Mouse (Mus musculus) neural tube, embryonic 11.5 days (tissue): ENCODE data around the gene Cipc. TPM values are rescaled to one million over a fixed set of nuclear protein-coding genes. Genes with fewer than 3 reads are reported as not detected.
A peak's percentile ranks its signal among the peaks of the same experiment; 100 is the strongest.

Experiments
- ATAC-seq: fragments of 200-750 bp; cut with Nextera tagmentation; 2 replicates; pipeline ENCODE4 v1.8.0; 2017; ENCODE audit warnings: moderate number of reproducible peaks, mild to moderate bottlenecking, moderate TSS enrichment, moderate library complexity; ENCODE audit not compliant: insufficient read depth, low FRiP score, low TSS enrichment
- DNase-seq: peaks from one replicate; pipeline ENCODE4 v3.0.0-alpha.2; 2015; ENCODE audit warnings: low spot score
- H3K27ac ChIP-seq: fragments of 300-500 bp; sonication (generic); 2 replicates; pipeline ENCODE4 v1.5.1; 2014; ENCODE audit warnings: low read depth, mild to moderate bottlenecking, low read length
- H3K27me3 ChIP-seq: fragments of 300-500 bp; sonication (generic); 2 replicates; pipeline ENCODE4 v1.6.1; 2014; ENCODE audit warnings: mild to moderate bottlenecking, low read length, mixed read lengths; ENCODE audit not compliant: control insufficient read depth, insufficient read depth
- H3K36me3 ChIP-seq: fragments of 300-500 bp; sonication (generic); 2 replicates; pipeline ENCODE4 v1.6.1; 2014; ENCODE audit warnings: mild to moderate bottlenecking, low read length, moderate library complexity, mixed read lengths; ENCODE audit not compliant: control insufficient read depth, insufficient read depth
- H3K4me1 ChIP-seq: fragments of 300-500 bp; sonication (generic); 2 replicates; pipeline ENCODE4 v1.6.1; 2014; ENCODE audit warnings: low read length, mixed read lengths; ENCODE audit not compliant: control insufficient read depth, insufficient read depth
- H3K4me2 ChIP-seq: fragments of 300-500 bp; sonication (generic); 2 replicates; pipeline ENCODE4 v1.6.1; 2014; ENCODE audit warnings: low read depth, mild to moderate bottlenecking, moderate library complexity
- H3K4me3 ChIP-seq: fragments of 300-500 bp; sonication (generic); 2 replicates; pipeline ENCODE4 v1.5.1; 2014; ENCODE audit warnings: low read depth, low read length
- H3K9ac ChIP-seq: fragments of 300-500 bp; sonication (generic); 2 replicates; pipeline ENCODE4 v1.6.1; 2014; ENCODE audit warnings: mild to moderate bottlenecking, low read length
- H3K9me3 ChIP-seq: fragments of 300-500 bp; sonication (generic); 2 replicates; pipeline ENCODE4 v1.6.1; 2016; ENCODE audit warnings: low read length; ENCODE audit not compliant: control insufficient read depth
- WGBS: fragments of 180-500 bp; shearing (Covaris S2); extraction: QIAGEN DNeasy Blood & Tissue Kit; methylation state at CpG from one replicate; pipeline ENCODE4 v1.1.7; 2014; 5-methylcytosine and 5-hydroxymethylcytosine counted together
- polyA plus RNA-seq: library from polyadenylated mRNA; unstranded; fragments of >200 nt; fragmentation: Nextera tagmentation; extraction: Ambion mirVana; gene quantifications from 2 replicates; pipeline ENCODE4 v1.2.1, GENCODE M21; 2014

The Cipc gene
- polyA plus RNA-seq, 1 experiment from 2014 or later: 40.1 TPM

DNA sequence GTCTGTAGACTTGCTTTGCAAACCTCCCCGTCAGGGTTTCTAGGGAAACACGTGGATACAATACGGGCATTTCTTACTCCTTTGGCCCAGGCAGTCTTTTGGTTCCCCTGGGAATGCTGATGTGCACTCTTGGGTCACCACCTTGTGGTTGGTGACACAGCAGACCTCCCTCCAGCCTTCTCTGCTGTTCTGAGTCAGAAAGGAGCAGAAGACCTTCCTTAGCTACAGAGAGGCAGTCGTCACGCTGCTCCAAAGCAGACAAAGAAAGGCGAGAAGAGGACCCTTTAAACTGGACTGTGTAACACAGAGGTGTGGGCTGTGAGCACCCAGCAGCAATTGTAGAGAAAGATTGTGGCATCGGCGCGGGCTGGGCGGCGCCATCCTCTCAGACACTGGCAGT is 5.7 kb upstream of the Cipc start:
- Histone ChIP-seq H3K27me3 (no peaks in the 10 kb centered on the region), H3K9ac (peak overlapping the region; percentile 20), H3K4me2 (no peak overlapping the region), H3K27ac (0 out of 2 replicates have a peak overlapping the region, but pooled peaks have one; percentile 23), H3K4me1 (peaks cover 17% of the 10 kb centered on the region), H3K36me3 (no peaks in the 10 kb centered on the region), H3K4me3 (no peak overlapping the region), H3K9me3 (no peaks in the 10 kb centered on the region)
- 38% methylated on average over 11 of the region's 11 CpGs for WGBS
- ATAC-seq: peak; percentile 29; the same call in 1 of the 2 replicates
- peak; percentile 37 for DNase-seq

DNA sequence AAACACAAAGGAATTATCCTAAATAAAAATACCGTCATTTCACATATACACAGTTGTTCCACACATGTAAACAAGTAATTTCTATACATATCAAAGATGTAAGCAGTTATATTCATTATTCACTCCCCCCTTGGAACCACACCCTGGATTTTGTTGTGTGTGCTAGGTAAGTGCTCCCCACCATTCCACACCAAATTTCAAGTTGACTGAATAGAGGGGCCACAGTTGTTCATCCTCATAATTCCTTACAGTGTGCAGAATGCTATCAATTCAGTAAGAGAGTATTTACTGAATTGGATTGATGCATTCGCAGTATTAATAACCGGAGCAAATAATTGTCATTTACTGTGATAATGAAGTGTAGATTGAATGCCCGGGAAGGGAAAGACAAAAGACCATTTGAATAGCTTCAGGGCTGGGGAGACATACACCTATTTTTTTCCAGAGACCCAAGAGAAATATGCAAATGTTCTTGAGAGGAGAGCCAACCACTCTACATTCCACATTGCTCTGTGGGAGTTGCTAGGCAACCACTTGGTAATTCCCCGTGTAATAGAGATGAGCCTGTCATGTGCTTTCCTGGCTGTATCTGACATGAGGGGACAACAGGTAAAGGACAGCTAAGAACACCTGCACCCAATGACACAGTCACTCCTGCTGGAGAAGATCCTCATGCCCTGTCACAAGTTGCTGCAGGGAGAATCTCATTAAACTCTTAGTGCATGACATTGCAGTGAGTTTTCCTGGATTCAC is 4.9 kb upstream of the Cipc start:
- Histone ChIP-seq H3K4me1 (peaks cover 17% of the 10 kb centered on the region), H3K9ac (no peak overlapping the region), H3K27me3 (no peaks in the 10 kb centered on the region), H3K27ac (peak overlapping the region; percentile 54; the same call in 1 of the 2 replicates), H3K4me2 (peak overlapping the region; percentile 19; the same call in 1 of the 2 replicates), H3K36me3 (no peaks in the 10 kb centered on the region), H3K9me3 (no peaks in the 10 kb centered on the region), H3K4me3 (no peak overlapping the region)
- peak; percentile 58; the same call in 1 of the 2 replicates for ATAC-seq
- WGBS: 39% methylated on average over 5 of the region's 5 CpGs
- peak; percentile 69 for DNase-seq

GRCm38 (mm10) chr12:86943421-86943820 is 3.4 kb upstream of the Cipc start:
- ATAC-seq: no peak
- H3K4me1 ChIP-seq: peaks cover 22% of the 10 kb centered on the region

GRCm38 (mm10) chr12:86945126-86945525 is 1.7 kb upstream of the Cipc start:
- WGBS: 7% methylated on average over 4 of the region's 4 CpGs
- H3K4me3 ChIP-seq: no peak overlapping the region
- H3K9ac ChIP-seq: no peak overlapping the region
- ATAC-seq (no peak), DNase-seq (peak; percentile 73)
- H3K27me3 ChIP-seq: no peaks in the 10 kb centered on the region
- peaks cover 22% of the 10 kb centered on the region for H3K4me1 ChIP-seq
- H3K9me3 ChIP-seq: no peaks in the 10 kb centered on the region
- H3K4me2 ChIP-seq: no peak overlapping the region
- H3K27ac ChIP-seq: no peak overlapping the region
- no peaks in the 10 kb centered on the region for H3K36me3 ChIP-seq

More at GRCm38 (mm10) chr12:86943421-86943820, 3.4 kb upstream of the Cipc start:
- Histone ChIP-seq H3K4me2 (no peak overlapping the region), H3K4me3 (no peak overlapping the region), H3K27ac (no peak overlapping the region), H3K27me3 (no peaks in the 10 kb centered on the region), H3K36me3 (no peaks in the 10 kb centered on the region), H3K9me3 (no peaks in the 10 kb centered on the region), H3K9ac (no peak overlapping the region)
- WGBS: 95% methylated on average over 8 of the region's 8 CpGs
- DNase-seq: no peak

GRCm38 (mm10) chr12:86946301-86946781 is 502 bp upstream of the Cipc start:
- ATAC-seq (no peak), DNase-seq (no peak)
- Histone ChIP-seq H3K4me3 (peak overlapping the region; percentile 66), H3K27me3 (no peaks in the 10 kb centered on the region), H3K9me3 (no peaks in the 10 kb centered on the region), H3K4me2 (peak overlapping the region; percentile 63), H3K9ac (peak overlapping the region; percentile 94), H3K36me3 (no peaks in the 10 kb centered on the region), H3K4me1 (peaks cover 18% of the 10 kb centered on the region), H3K27ac (peak overlapping the region; percentile 99)
- under 1% methylated on average over 17 of the region's 17 CpGs for WGBS

- H3K36me3 ChIP-seq: no peaks in the 10 kb centered on the region
- H3K4me2 ChIP-seq: peak overlapping the region; percentile 88
- DNase-seq: no peak
- peak overlapping the region; percentile 94 for H3K9ac ChIP-seq
- WGBS: 20% methylated on average over 26 of the region's 26 CpGs
- no peaks in the 10 kb centered on the region for H3K9me3 ChIP-seq
- peak overlapping the region; percentile 66 for H3K4me3 ChIP-seq
- H3K4me1 ChIP-seq: peaks cover 8% of the 10 kb centered on the region; the same call in 1 of the 2 replicates
- ATAC-seq: peak; percentile 56
- H3K27me3 ChIP-seq: no peaks in the 10 kb centered on the region
- peak overlapping the region; percentile 99 for H3K27ac ChIP-seq
Measured at GRCm38 (mm10) chr12:86947681-86948401, 998 bp downstream of the Cipc start.

- DNase-seq: no peak
- H3K36me3 ChIP-seq: peaks cover 2% of the 10 kb centered on the region; the same call in 1 of the 2 replicates
- 39% methylated on average over 6 of the region's 6 CpGs for WGBS
- no peak overlapping the region for H3K27ac ChIP-seq
- H3K4me1 ChIP-seq: peaks cover 8% of the 10 kb centered on the region; the same call in 1 of the 2 replicates
- H3K27me3 ChIP-seq: no peaks in the 10 kb centered on the region
- H3K4me3 ChIP-seq: 0 out of 2 replicates have a peak overlapping the region, but pooled peaks have one; percentile 66
- no peaks in the 10 kb centered on the region for H3K9me3 ChIP-seq
- no peak overlapping the region; the same call in 1 of the 2 replicates for H3K4me2 ChIP-seq
- no peak overlapping the region for H3K9ac ChIP-seq
- ATAC-seq: no peak
Measured at GRCm38 (mm10) chr12:86948627-86949026, 1.8 kb downstream of the Cipc start.

GRCm38 (mm10) chr12:86949501-86949900 is 2.7 kb downstream of the Cipc start:
- Histone ChIP-seq H3K27ac (no peak overlapping the region), H3K4me1 (peaks cover 8% of the 10 kb centered on the region; the same call in 1 of the 2 replicates), H3K4me3 (no peak overlapping the region), H3K4me2 (no peak overlapping the region), H3K27me3 (no peaks in the 10 kb centered on the region), H3K9ac (no peak overlapping the region), H3K36me3 (peaks cover 6% of the 10 kb centered on the region), H3K9me3 (no peaks in the 10 kb centered on the region)
- no peak for ATAC-seq
- no peak for DNase-seq
- WGBS: 90% methylated on average over 9 of the region's 9 CpGs
